Mouse (Mus musculus) midbrain, embryonic 11.5 days (tissue): ENCODE data around the gene Cd248. TPM values are rescaled to one million over a fixed set of nuclear protein-coding genes. Genes with fewer than 3 reads are reported as not detected.

Experiments used
- ATAC-seq: fragments of 200-750 bp; cut with Nextera tagmentation; 2 replicates; pipeline ENCODE4 v1.8.0; 2017; ENCODE audit warnings: moderate TSS enrichment, moderate library complexity; ENCODE audit not compliant: low FRiP score
- DNase-seq: peaks from one replicate; pipeline ENCODE4 v3.0.0; 2015; ENCODE audit warnings: low spot score; ENCODE audit errors: missing footprints
- H3K27ac ChIP-seq: fragments of 300-500 bp; sonication (generic); 2 replicates; pipeline ENCODE4 v1.5.1; 2014; ENCODE audit warnings: low read depth, low read length
- H3K27me3 ChIP-seq: fragments of 300-500 bp; sonication (generic); 2 replicates; pipeline ENCODE4 v1.6.1; 2014; ENCODE audit warnings: mild to moderate bottlenecking, low read length, moderate library complexity, mixed read lengths; ENCODE audit not compliant: control insufficient read depth, insufficient read depth
- H3K36me3 ChIP-seq: fragments of 300-500 bp; sonication (generic); 2 replicates; pipeline ENCODE4 v1.6.1; 2014; ENCODE audit warnings: mild to moderate bottlenecking, low read length, moderate library complexity, mixed read lengths; ENCODE audit not compliant: control insufficient read depth, insufficient read depth
- H3K4me1 ChIP-seq: fragments of 300-500 bp; sonication (generic); 2 replicates; pipeline ENCODE4 v1.6.1; 2014; ENCODE audit warnings: low read length; ENCODE audit not compliant: control insufficient read depth, insufficient read depth
- H3K4me2 ChIP-seq: fragments of 300-500 bp; sonication (generic); 2 replicates; pipeline ENCODE4 v1.6.1; 2014; ENCODE audit warnings: mild to moderate bottlenecking, moderate library complexity
- H3K4me3 ChIP-seq: fragments of 300-500 bp; sonication (generic); 2 replicates; pipeline ENCODE4 v1.5.1; 2014; ENCODE audit warnings: low read depth, low read length
- H3K9ac ChIP-seq: fragments of 300-500 bp; sonication (generic); 2 replicates; pipeline ENCODE4 v1.6.1; 2014; ENCODE audit warnings: low read length
- H3K9me3 ChIP-seq: fragments of 300-500 bp; sonication (generic); 2 replicates; pipeline ENCODE4 v1.6.1; 2016; ENCODE audit warnings: low read length; ENCODE audit not compliant: control insufficient read depth
- WGBS: fragments of 180-500 bp; shearing (Covaris S2); extraction: QIAGEN DNeasy Blood & Tissue Kit; methylation state at CpG from one replicate; pipeline ENCODE4 v1.1.7; 2014; 5-methylcytosine and 5-hydroxymethylcytosine counted together
- polyA plus RNA-seq: library from polyadenylated mRNA; unstranded; fragments of >200 nt; fragmentation: Nextera tagmentation; extraction: Ambion mirVana; gene quantifications from 2 replicates; pipeline ENCODE4 v1.2.1, GENCODE M21; 2014

The Cd248 gene
- polyA plus RNA-seq, 1 experiment from 2014 or later = 32.2 TPM

DNA sequence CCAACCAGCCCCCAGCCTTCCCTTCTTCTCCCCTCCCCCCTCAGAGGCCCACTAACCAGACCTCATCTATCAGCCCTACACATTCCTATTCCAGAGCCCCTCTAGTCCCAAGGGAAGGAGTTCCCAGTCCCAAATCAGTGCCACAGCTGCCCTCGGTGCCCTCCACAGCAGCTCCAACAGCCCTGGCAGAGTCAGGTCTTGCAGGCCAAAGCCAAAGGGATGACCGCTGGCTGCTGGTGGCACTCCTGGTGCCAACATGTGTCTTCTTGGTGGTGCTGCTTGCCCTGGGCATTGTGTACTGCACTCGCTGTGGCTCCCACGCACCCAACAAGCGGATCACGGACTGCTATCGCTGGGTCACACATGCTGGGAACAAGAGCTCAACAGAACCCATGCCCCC is 2.1 kb downstream of the Cd248 start:
- ATAC-seq = no peak
- no peaks in the 10 kb centered on the region for H3K36me3 ChIP-seq
- 82% methylated on average over 7 of the region's 7 CpGs for WGBS
- peaks cover 39% of the 10 kb centered on the region for H3K27me3 ChIP-seq
- no peak overlapping the region for H3K4me2 ChIP-seq
- H3K9me3 ChIP-seq = no peaks in the 10 kb centered on the region
- peaks cover 24% of the 10 kb centered on the region for H3K4me1 ChIP-seq
- H3K4me3 ChIP-seq = no peak overlapping the region
- no peak for DNase-seq
- H3K27ac ChIP-seq = no peak overlapping the region
- H3K9ac ChIP-seq = no peak overlapping the region

- peak overlapping the region; percentile 60 for H3K4me2 ChIP-seq
- peaks cover 24% of the 10 kb centered on the region for H3K4me1 ChIP-seq
- ATAC-seq (no peak), DNase-seq (peak; percentile 88)
- peak overlapping the region; percentile 56 for H3K9ac ChIP-seq
- WGBS = 9% methylated on average over 11 of the region's 11 CpGs
- H3K27ac ChIP-seq = peak overlapping the region; percentile 63
- H3K9me3 ChIP-seq = no peaks in the 10 kb centered on the region
- peak overlapping the region; percentile 34 for H3K4me3 ChIP-seq
- H3K36me3 ChIP-seq = no peaks in the 10 kb centered on the region
- H3K27me3 ChIP-seq = peaks cover 39% of the 10 kb centered on the region
These were observed 3.2 kb downstream of the Cd248 start for GRCm38 (mm10) chr19:5071077-5071476.

GRCm38 (mm10) chr19:5071545-5072369 is 3.9 kb downstream of the Cd248 start:
- H3K27me3 ChIP-seq = peaks cover 39% of the 10 kb centered on the region
- WGBS = under 1% methylated on average over 39 of the region's 40 CpGs
- peaks cover 24% of the 10 kb centered on the region for H3K4me1 ChIP-seq

GRCm38 (mm10) chr19:5072389-5073019 is 4.6 kb downstream of the Cd248 start:
- peak overlapping the region; percentile 56; the same call in 1 of the 2 replicates for H3K9ac ChIP-seq
- peaks cover 24% of the 10 kb centered on the region for H3K4me1 ChIP-seq
- ATAC-seq = peak; percentile 17; the same call in 1 of the 2 replicates
- no peak overlapping the region for H3K27ac ChIP-seq
- H3K36me3 ChIP-seq = no peaks in the 10 kb centered on the region
- H3K4me2 ChIP-seq = peak overlapping the region; percentile 60
- no peak for DNase-seq
- 3% methylated on average over 20 of the region's 20 CpGs for WGBS
- H3K4me3 ChIP-seq = peak overlapping the region; percentile 34
- peaks cover 34% of the 10 kb centered on the region for H3K27me3 ChIP-seq
- H3K9me3 ChIP-seq = no peaks in the 10 kb centered on the region

More at GRCm38 (mm10) chr19:5071545-5072369, 3.9 kb downstream of the Cd248 start:
- H3K36me3 ChIP-seq = no peaks in the 10 kb centered on the region
- H3K4me3 ChIP-seq = peak overlapping the region; percentile 34
- DNase-seq = peak; percentile 96
- H3K9ac ChIP-seq = peak overlapping the region; percentile 56
- H3K27ac ChIP-seq = peak overlapping the region; percentile 63
- peak overlapping the region; percentile 60 for H3K4me2 ChIP-seq
- H3K9me3 ChIP-seq = no peaks in the 10 kb centered on the region
- ATAC-seq = peak; percentile 87

DNA sequence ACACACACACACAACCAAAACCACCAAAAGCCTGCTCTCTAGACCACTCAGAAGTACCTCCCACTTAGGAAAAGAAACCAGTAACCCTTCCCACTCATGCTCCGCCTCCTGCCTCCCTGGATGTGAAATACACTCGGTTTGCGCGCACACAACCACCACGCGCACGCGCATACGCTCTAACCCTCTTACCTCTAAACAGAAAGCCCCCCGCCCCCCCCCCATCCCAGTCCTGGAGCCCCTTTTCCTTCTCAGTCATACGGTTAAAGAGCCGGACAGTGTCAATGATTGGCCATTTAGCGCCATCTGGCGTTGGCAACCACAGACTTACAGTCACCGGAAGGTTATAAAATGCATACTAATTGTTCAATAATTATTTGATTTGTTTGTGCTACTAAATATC is 5.2 kb downstream of the Cd248 start:
- no peak overlapping the region for H3K4me3 ChIP-seq
- H3K4me1 ChIP-seq = peaks cover 19% of the 10 kb centered on the region

GRCm38 (mm10) chr19:5073518-5073917 is 5.6 kb downstream of the Cd248 start:
- Histone ChIP-seq H3K4me1 (peaks cover 14% of the 10 kb centered on the region), H3K9ac (no peak overlapping the region), H3K9me3 (no peaks in the 10 kb centered on the region), H3K4me3 (no peak overlapping the region), H3K36me3 (no peaks in the 10 kb centered on the region), H3K27me3 (peaks cover 23% of the 10 kb centered on the region), H3K27ac (no peak overlapping the region), H3K4me2 (no peak overlapping the region)
- ATAC-seq = no peak
- 48% methylated on average over 5 of the region's 5 CpGs for WGBS
- DNase-seq = peak; percentile 84

More for the DNA sequence above, 5.2 kb downstream of the Cd248 start:
- Histone ChIP-seq H3K27ac (no peak overlapping the region), H3K9ac (no peak overlapping the region), H3K36me3 (no peaks in the 10 kb centered on the region), H3K4me2 (peak overlapping the region; percentile 60; the same call in 1 of the 2 replicates), H3K9me3 (no peaks in the 10 kb centered on the region), H3K27me3 (peaks cover 28% of the 10 kb centered on the region)
- 2% methylated on average over 14 of the region's 15 CpGs for WGBS
- DNase-seq (peak; percentile 98), ATAC-seq (no peak)

- ATAC-seq (no peak), DNase-seq (no peak)
- H3K4me3 ChIP-seq = no peak overlapping the region
- no peak overlapping the region for H3K27ac ChIP-seq
- 89% methylated on average over 1 of the region's 1 CpGs for WGBS
- H3K4me1 ChIP-seq = no peaks in the 10 kb centered on the region
- peaks cover 33% of the 10 kb centered on the region for H3K27me3 ChIP-seq
- no peaks in the 10 kb centered on the region for H3K36me3 ChIP-seq
- H3K9ac ChIP-seq = no peak overlapping the region
- H3K4me2 ChIP-seq = no peak overlapping the region
- H3K9me3 ChIP-seq = no peaks in the 10 kb centered on the region
These were observed 11.4 kb downstream of the Cd248 start for GRCm38 (mm10) chr19:5079279-5079678.

GRCm38 (mm10) chr19:5082005-5082404 is 14.1 kb downstream of the Cd248 start:
- DNase-seq (no peak), ATAC-seq (no peak)
- Histone ChIP-seq H3K27ac (no peak overlapping the region), H3K4me1 (peaks cover 8% of the 10 kb centered on the region; the same call in 1 of the 2 replicates), H3K36me3 (no peaks in the 10 kb centered on the region), H3K27me3 (peaks cover 55% of the 10 kb centered on the region), H3K9ac (no peak overlapping the region), H3K4me3 (no peak overlapping the region), H3K4me2 (no peak overlapping the region), H3K9me3 (no peaks in the 10 kb centered on the region)
- 70% methylated on average over 18 of the region's 18 CpGs for WGBS

- Histone ChIP-seq H3K4me3 (no peak overlapping the region), H3K4me2 (no peak overlapping the region), H3K36me3 (no peaks in the 10 kb centered on the region), H3K27me3 (peaks cover 55% of the 10 kb centered on the region), H3K9me3 (no peaks in the 10 kb centered on the region), H3K9ac (no peak overlapping the region), H3K4me1 (peaks cover 13% of the 10 kb centered on the region), H3K27ac (no peak overlapping the region)
- WGBS = 71% methylated on average over 24 of the region's 24 CpGs
- no peak for DNase-seq
- no peak for ATAC-seq
These were observed 14.7 kb downstream of the Cd248 start for GRCm38 (mm10) chr19:5082596-5082995.
